Mouse (Mus musculus) layer of hippocampus, adult 2 months (tissue): ENCODE measurements around the gene Tmem147. TPM values are rescaled to one million over a fixed set of nuclear protein-coding genes. Genes with fewer than 3 reads are reported as not detected.

Source experiments
- DNase-seq, 2 experiments: peaks; one replicate each; pipeline ENCODE4 v3.0.0; 2022; ENCODE audit warnings: low spot score in 2 of 2
- H3K27ac ChIP-seq: fragments of 200-600 bp; 2 replicates; pipeline ENCODE4 v1.8.1; 2022
- H3K4me3 ChIP-seq: fragments of 200-600 bp; 2 replicates; pipeline ENCODE4 v1.8.1; 2022; ENCODE audit warnings: mild to moderate bottlenecking
- CTCF ChIP-seq: fragments of 200-600 bp; conservative IDR thresholded peaks from 2 replicates; pipeline ENCODE4 v1.8.1; 2022; ENCODE audit warnings: antibody characterized with exemption, mild to moderate bottlenecking, moderate library complexity
- long read RNA-seq, 2 experiments: library from polyadenylated mRNA; stranded (forward); transcript quantifications; one replicate each; pipeline ENCODE4 v2.0.0; 2021; ENCODE audit warnings: borderline mapping rate in 2 of 2
- total RNA-seq, 2 experiments: library from RNA; stranded (reverse); gene quantifications; 2 replicates each; pipeline ENCODE4 v1.2.3; 2021

The Tmem147 gene
- 100 to 1,000 TPM; 108 to 112 TPM for total RNA-seq
- long read RNA-seq, experiment 1, transcript Tmem147-201 (7 exons, 870 nt): major isoform, 32 of 47 reads
- long read RNA-seq, experiment 1, partial matches to known transcripts: 3 of 47 reads
- long read RNA-seq, experiment 1, other reads (novel, unspliced or antisense): 5 of 47 reads
- long read RNA-seq, experiment 2, transcript Tmem147-201 (7 exons, 870 nt): major isoform, 55 of 70 reads
- long read RNA-seq, experiment 2, transcript Tmem147-207 (6 exons, 727 nt): minor isoform, 5 of 70 reads
- long read RNA-seq, experiment 2, partial matches to known transcripts: 3 of 70 reads
- long read RNA-seq, experiment 2, other reads (novel, unspliced or antisense): 4 of 70 reads

DNA sequence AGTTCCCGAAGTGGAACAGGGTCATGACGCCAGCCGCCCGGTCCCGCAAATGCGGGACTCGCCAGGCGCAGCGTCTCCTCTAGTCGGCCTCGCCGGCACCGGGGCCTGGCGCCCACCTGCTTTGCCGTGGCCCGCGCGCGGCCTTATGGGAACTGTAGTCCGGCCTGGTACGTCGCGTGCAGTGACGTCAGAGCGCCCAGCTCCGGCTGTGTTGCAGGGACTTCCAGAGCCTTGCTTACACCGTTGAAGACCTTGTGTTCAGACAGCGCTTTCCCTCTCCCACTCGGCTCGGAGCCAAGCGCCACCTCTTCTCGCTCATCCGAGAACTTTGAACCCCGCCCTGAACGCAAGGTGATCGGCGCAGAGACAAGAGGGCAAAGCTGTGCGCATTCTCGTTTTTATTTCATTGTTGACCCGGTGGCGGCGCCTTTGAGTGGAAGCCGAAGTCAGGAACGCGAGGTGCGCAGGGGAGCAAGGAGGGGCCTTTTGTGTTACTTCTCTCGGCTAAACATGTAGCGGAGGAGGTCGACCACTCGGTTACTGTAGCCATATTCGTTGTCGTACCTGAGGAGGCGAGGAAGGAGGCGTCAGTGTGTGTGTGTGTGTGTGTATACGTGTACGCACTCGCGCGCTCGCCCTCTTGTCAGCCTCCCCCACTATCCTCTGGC is at the start of gene Tmem147:
Gene Tmem147 (minus strand): TSS at position 145 of the 668 bp plus-strand sequence.
- peak; percentile 60 for TF ChIP-seq CTCF
- peak within 1 kb of the TSS; percentile 87 for H3K4me3 ChIP-seq
- H3K27ac ChIP-seq: peak within 1 kb of the TSS; percentile 92
- DNase-seq: peak; percentile 94 to 97

DNA sequence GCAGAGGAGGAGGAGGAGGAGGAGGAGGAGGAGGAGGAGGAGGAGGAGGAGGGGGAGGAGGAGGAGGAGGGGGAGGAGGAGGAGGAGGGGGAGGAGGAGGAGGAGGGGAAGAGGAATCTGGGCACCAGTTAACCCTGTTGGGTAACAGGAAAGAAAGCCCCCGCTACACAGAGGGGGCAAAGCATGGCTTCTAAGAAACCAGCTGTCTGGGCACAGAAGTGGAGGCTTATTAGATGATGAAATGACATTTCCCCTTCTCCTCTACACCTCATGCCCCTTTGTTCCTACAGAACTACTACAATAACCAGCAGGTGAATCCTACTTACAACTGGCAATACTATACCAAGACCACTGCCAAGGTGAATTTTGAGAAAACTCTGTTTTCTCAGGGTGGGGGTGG is 48.6 kb upstream of the Tmem147 start:
- DNase-seq: no peak
- Histone ChIP-seq H3K27ac (no peak overlapping the region), H3K4me3 (no peak overlapping the region)
- TF ChIP-seq CTCF: no peak

DNA sequence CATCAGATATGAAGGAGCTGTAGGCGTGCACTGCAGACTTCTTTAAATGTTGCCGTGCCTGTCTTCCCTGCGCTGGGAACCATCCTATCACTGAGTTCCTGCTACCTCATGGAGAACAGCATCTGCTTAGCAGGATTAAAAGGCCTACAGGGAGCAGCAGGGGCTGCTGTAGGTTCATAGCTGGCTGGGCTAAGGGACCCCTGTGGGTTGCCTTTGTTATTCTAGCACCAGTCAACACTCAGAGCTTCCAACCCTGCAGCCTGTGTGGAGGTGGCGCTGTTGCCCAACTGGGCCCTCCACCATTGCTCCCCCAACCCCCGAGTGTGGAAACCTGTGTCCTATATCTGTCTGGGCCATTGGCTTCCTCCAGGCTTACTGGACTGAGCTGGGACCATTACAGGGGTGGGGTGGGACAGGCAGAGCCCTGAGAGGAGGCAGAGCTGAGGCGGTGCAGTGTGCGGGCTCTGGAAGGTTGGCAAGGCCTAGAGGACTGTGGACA is 47.8 kb upstream of the Tmem147 start:
- Histone ChIP-seq H3K4me3 (no peak overlapping the region), H3K27ac (no peak overlapping the region)
- no peak for TF ChIP-seq CTCF
- no peak for DNase-seq

DNA sequence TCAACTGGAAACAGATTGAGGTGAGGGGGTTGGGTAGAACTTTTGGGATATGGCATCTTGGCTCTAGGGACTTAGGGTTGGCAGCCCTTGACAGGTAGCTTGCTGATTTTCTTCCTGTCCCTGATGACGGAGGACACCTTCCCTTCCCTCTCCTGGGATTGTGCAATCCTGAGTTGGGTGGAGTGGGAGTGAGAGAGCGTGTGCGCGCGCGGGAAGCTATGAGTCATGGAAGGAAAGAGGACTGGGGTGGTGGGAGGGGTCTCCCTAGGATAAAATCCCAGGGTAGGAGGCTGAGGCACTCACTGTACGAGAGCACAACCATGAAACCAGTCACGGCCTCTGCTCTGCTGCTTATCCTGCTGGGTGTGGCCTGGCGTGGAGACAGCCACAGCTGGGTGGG is 46.8 kb upstream of the Tmem147 start:
- TF ChIP-seq CTCF: no peak
- DNase-seq: no peak
- no peak overlapping the region for H3K27ac ChIP-seq
- no peak overlapping the region for H3K4me3 ChIP-seq

DNA sequence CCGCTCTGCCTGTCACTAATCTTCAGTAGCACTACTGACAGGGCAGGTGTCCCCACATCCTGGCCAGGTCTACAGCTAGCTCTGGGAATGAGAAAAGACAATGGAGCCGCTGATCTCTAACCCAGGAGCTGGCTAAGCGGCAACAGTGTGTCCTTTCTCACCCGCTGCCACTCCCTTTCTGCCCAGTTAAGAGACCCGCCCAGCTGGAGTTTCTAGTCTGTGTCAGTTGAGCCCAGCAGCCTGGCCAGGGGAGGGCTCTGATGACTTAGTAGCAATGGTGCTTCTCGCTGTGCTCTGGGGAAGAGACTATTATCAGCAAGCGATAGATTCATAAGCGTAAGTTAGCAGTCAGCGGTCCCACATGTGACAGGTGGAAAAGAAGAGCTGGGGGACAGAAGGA is 39.9 kb upstream of the Tmem147 start:
- no peak for TF ChIP-seq CTCF
- no peak for DNase-seq
- Histone ChIP-seq H3K27ac (no peak overlapping the region), H3K4me3 (no peak overlapping the region)

DNA sequence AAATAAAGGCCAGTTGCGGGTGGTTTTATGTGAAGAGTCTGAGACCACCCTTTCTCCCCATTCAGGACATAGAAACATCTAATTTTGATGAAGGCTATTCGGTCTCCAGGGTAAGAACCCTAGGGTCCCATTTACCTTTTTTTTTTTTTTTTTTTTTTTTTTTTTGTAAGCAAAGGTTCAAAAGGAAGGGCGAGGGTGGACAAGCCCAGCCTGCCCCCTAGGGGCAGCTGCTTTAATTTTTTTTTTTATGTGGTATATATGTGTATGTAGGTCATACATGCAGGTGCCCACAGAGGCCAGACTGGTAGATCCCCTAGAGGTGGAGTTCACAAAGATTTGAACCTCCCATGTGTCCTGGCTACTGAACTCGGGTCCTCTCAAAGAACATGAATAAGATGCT is 37.1 kb upstream of the Tmem147 start:
- peak; percentile 48 for TF ChIP-seq CTCF
- no peak for DNase-seq
- Histone ChIP-seq H3K27ac (no peak overlapping the region), H3K4me3 (no peak overlapping the region)

DNA sequence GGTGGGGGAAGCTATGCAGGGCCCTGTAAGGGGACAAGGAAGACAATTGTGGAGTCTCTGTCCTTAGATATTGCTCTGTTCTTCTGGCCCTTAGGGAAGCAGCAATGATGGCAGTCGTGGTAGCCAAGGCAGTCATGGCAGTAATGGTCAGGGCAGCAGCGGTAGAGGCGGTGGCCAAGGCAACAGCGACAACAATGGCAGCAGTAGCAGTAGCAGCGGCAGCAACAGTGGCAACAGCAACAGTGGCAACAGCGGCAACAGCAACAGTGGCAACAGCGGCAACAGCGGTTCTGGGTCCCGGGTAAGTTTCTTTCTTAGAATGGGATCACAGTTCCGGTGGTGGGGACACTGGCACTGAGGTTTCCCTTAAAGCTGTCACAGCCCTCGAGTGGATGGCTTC is 35.8 kb upstream of the Tmem147 start:
- DNase-seq: no peak
- TF ChIP-seq CTCF: no peak
- Histone ChIP-seq H3K4me3 (no peak overlapping the region), H3K27ac (no peak overlapping the region)

DNA sequence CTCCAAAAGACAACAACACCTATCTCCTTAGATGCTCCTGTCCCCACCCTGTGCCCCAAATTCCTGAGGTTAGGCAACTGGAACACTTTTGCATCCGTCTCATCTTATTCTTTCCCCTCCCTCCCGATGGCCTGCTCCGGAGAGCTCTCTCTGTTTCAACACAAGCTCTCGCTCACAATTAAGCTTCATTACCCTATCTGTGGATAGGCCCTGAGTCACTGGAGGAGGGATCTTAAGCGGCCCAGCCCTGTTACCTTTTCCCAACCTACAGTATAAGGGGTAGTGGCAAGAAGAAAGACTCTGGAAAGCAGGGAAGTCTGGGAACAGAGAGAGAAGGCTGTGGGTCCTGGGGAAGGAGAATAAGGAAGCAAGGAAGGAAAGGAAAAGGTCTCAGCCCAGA is 34.1 kb upstream of the Tmem147 start, which contains the start of gene Dmkn:
Gene Dmkn (plus strand): TSS at position 301 of the 400 bp plus-strand sequence.
- no peak for DNase-seq
- TF ChIP-seq CTCF: no peak
- no peak within 1 kb of the TSS for H3K27ac ChIP-seq
- no peak within 1 kb of the TSS for H3K4me3 ChIP-seq

DNA sequence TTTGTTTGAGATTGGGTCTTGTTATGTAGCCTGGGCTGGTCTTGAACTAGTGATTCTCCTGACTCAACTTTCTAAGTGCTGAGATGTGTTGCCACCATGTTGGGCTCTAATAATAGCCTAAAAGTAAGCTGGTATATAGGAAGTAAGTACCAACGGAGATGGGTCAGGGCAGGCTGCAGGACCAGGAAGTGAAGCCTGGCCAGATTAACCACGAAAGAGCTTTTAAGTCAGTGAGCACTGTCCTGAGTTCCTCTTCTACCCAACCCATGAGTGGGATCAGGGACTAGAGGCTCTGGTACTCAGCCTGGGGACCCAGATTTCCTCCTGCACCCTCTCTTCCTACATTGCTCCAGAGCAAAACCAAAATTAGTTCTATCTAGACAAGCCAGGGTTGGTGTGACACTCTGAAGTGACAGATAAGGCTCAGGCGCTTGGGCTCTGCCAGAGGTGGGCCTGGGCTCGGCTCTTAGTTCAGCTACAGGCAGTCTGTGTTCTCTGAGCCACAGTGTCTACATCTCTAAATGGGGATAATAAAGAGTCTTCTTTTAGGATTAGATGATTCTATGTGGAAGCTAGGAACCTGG is 32.5 kb upstream of the Tmem147 start:
- DNase-seq: no peak
- H3K27ac ChIP-seq: no peak overlapping the region
- TF ChIP-seq CTCF: no peak
- H3K4me3 ChIP-seq: no peak overlapping the region

DNA sequence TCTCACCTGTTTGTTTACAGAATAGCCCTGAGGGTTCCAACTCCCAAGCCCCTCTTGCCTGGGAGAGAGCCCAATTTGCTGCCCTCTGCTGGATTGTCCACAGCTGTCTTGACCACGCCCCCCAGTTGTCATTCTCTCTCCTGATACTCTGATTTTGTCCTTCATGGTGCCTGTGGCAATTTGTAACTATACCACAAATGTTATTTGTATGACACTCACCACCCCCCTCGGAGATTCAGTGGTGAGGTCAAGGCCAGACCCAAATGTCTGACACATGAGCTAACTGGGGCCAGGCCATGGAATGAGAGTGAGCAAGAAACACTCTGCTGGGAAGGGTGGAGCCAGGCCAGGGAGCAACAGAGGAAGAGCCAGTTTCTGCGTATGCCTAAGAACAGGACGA is 29.5 kb upstream of the Tmem147 start:
- TF ChIP-seq CTCF: peak; percentile 57
- no peak overlapping the region for H3K27ac ChIP-seq
- no peak for DNase-seq
- no peak overlapping the region for H3K4me3 ChIP-seq

DNA sequence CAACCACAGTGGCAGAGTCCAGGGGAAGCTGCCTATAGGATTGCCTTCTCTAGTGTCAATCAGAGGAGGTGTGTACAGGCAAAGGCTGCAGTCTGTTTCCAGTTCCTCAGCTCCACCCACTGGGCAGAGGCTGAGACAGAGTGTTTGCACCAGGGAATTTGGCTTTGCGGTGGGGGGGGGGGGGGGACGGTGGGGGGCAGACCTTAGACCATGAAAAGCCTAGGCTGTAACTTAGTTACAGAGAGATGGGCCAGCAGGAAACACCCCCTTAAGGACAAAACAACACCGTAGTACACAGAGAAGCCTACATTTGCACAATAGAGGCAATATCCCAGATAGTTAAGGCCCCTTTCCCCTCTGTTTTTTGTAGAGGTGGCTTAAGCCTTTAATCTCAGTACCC is 27.7 kb upstream of the Tmem147 start:
- DNase-seq: no peak
- Histone ChIP-seq H3K27ac (no peak overlapping the region), H3K4me3 (no peak overlapping the region)
- TF ChIP-seq CTCF: no peak

DNA sequence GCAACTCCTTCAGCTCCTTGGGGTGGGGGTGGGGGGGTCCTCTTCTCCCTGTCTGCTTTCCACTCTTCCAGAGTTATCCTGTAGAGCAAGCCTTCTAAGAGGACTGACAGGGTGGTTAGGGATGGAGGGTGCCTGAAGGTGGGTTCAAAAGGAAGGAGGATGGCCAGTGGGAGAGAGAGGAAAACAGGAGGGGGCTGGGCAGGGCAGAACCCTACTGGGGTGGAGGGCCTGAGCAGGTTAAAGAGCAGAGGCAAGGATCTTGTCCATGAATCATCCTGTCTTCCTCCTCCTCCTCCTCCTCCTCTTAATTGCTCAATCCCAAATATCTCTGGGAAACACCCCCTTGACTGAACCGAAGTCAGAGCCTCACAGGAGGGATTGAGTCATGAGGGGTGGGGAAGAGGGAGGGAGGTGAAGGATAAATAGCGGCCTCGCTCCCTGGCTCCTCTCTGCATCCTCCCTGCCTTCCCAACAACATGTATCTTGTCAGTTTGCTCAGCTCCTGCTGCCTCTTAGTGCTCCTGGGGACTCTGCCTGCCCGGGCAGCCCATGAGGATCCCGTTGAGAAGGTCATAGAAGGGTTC is 21.8 kb upstream of the Tmem147 start, which contains the start of gene Sbsn:
Gene Sbsn (plus strand): TSS at position 386 of the 584 bp plus-strand sequence.
- Histone ChIP-seq H3K27ac (no peak within 1 kb of the TSS), H3K4me3 (no peak within 1 kb of the TSS)
- no peak for TF ChIP-seq CTCF
- DNase-seq: no peak
